Mouse (Mus musculus) left cerebral cortex, adult 18-20 months (tissue): ENCODE data around the gene Hoxd3. TPM values are rescaled to one million over a fixed set of nuclear protein-coding genes. Genes with fewer than 3 reads are reported as not detected.

Experiments
- DNase-seq, 2 experiments: peaks; one replicate each; pipeline ENCODE4 v3.0.0; 2021 to 2022; ENCODE audit warnings: low spot score in 2 of 2, mixed read lengths in 1 of 2
- total RNA-seq, 2 experiments: library from RNA; stranded (reverse); gene quantifications; 2 replicates each; pipeline ENCODE4 v1.2.3; 2021

Gene Hoxd3
- total RNA-seq, 2 experiments from 2014 or later = not detected

- DNase-seq = no peak
These were observed 19.5 kb upstream of the Hoxd3 start for GRCm38 (mm10) chr2:74691995-74692807.

- DNase-seq = no peak
These were observed 18.8 kb upstream of the Hoxd3 start for GRCm38 (mm10) chr2:74692808-74693431.

GRCm38 (mm10) chr2:74693432-74693827 lies 18.3 kb upstream of the Hoxd3 start:
- no peak for DNase-seq

GRCm38 (mm10) chr2:74694066-74694465 lies 17.7 kb upstream of the Hoxd3 start:
- no peak for DNase-seq

DNA sequence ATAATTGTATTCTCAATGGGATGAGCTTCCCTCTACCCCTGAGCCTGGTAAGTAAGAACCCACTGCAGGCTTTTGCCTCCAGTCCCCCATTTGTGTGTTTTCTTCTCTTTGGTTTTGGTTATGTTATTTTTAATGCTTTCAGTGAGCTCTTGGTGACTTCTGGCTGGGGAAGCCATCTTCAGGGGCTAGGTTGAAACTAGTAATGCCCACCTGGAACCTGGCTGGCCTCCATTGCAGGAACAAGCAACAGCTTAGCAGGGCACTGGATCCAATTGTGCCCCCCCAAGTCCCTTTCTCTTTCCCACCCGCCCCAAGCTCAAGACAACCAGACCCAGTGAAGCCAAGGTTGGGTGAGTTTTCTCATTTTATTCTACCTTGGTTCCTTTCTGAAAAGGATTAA lies 16.3 kb upstream of the Hoxd3 start:
- DNase-seq = no peak

GRCm38 (mm10) chr2:74695813-74696430 lies 15.8 kb upstream of the Hoxd3 start:
- no peak for DNase-seq

DNA sequence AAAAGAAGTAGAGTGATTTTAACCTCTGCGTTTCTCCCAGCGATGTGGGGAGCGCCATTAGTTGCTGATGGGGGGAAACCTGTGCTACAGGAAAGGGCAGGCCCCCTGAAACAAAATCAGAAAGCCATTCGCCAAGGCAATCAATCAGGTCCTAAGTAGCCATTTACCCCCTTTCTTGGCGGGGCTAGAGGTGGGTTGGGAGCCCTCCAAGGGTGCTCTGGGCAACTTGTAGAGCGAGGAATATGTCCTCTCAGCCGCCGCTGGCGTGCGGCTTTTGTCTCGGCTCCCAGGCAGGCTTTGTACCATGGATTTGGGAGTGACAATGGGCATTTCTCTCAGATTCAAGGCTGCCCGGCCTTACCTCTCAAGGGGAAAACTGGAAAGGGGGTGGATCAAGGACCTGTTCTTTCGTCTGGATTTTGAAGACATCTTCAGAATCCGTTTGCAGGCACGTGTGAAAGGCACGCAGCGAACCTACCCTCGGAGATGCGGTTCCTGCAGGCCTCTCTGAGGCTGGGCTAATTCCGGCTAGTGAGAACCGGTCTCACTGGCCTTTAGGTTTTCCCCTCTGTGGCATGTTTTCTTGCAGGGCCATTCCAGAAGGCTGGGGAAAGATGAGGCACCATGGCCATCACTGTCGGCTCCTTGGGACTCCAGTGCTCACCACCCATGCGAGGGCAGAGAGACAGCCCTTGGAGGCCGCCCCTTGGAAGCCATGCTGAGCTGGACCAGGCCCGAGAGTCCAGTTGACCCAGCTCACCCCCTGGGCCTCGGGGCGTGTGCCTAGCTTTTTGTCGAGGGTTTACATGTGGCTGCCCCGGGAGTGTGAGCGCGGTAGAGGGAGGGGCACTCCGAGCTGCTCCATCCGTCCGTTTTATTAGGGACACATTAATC lies 15.0 kb upstream of the Hoxd3 start:
- DNase-seq = no peak

DNA sequence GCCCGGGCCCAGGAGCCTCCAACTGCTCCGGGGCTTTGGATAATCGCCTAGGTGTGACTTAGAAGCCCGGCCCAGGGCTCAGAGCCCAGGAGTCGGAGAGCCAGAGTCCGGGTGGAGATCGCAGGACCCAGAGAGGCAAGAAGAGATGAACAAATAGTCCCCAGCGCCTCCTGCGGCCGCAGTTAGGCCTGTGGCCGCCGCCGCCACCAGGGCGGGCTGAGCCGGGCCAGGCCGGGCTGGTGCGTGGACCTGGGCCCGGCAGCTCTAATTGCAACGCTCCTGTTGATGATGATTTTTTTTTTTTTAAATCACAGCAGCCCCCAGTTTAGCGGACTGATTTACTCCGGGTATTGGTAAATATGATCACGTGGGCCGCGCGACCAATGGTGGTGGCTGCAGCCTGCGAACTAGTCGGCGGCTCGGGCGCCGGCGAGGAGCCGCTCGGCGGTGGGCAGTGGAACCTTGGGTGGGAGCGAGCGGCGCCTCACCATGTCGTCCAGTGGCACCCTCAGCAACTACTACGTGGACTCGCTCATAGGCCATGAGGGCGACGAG lies 14.1 kb upstream of the Hoxd3 start, which contains the start of gene Hoxd9:
Hoxd9 (plus strand) TSS at position 161 of the 555 bp plus-strand sequence.
- DNase-seq = no peak

DNA sequence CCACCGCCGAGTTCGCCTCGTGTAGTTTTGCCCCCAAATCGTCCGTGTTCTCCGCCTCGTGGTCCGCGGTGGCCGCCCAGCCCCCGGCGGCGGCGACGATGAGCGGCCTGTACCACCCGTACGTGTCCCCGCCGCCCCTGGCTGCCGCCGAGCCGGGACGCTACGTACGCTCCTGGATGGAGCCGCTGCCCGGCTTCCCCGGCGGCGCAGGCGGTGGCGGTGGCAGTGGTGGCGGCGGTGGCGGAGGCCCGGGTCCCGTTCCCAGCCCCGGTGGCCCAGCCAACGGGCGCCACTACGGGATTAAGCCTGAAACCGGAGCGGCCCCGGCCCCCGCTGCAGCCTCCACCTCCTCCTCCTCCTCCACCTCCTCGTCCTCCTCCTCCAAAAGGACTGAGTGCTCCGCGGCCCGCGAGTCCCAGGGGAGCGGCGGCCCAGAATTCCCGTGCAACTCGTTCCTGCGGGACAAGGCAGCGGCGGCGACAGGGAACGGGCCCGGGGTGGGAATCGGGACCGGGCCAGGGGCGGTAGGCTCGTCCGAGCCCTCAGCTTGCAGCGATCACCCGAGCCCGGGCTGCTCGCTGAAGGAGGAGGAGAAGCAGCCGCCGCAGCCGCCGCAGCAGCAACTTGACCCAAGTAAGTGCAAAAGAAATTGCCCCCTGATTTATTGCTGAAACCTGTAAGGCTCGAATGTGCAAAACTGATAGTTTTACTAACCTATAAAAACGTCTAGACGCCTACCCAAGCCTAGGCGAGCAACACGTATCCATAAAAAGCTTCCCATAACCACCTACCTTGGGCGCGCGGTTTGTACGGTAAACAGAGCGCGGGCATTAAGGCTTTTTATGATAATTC lies 13.3 kb upstream of the Hoxd3 start:
- no peak for DNase-seq

DNA sequence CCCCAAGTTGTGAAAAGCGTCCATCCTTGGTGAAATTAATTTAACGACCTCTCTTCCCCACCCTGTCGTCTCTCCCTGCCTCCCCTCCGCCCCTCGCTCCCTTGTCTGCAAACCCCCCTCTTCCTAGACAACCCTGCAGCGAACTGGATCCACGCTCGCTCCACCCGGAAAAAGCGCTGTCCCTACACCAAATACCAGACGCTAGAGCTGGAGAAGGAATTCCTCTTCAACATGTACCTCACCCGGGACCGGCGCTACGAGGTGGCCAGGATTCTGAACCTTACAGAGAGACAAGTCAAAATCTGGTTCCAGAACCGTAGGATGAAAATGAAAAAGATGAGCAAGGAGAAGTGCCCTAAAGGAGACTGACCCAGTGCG lies 12.7 kb upstream of the Hoxd3 start:
- DNase-seq = no peak

GRCm38 (mm10) chr2:74699664-74700545 lies 11.8 kb upstream of the Hoxd3 start:
- no peak for DNase-seq

DNA sequence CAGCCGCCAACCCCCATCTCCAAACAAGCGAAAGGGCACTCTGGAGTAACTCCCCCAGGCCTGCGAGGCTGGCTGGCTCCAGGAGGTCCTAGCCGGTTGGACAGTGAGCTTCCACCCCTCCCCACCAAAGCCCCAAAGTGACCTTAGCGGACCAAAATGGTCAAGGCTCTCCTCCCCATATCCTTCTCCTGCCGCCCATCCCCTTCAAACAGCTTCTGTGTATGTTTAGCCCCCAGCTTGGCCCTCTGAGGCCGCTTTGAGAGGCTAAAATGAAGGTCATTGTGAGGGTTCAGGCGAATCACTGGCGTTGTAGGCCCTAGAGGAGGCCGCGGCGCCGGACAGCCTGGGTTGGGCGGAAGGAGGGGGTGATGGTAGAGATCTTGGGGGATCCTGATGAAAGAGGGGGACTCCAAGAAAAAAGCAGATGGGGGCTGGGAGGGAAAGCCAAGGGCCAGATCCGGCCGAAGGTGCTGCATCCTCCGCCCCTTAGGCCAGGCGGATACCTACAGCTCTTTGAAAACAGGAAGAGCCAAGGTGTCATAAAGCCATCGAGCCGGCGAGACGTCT lies 11.1 kb upstream of the Hoxd3 start:
- no peak for DNase-seq

- DNase-seq = peak; percentile 74 to 84
These were observed 9.5 kb upstream of the Hoxd3 start for GRCm38 (mm10) chr2:74701949-74702819.

GRCm38 (mm10) chr2:74702820-74703219 lies 8.9 kb upstream of the Hoxd3 start:
- no peak for DNase-seq

- no peak for DNase-seq
These were observed 8.4 kb upstream of the Hoxd3 start for GRCm38 (mm10) chr2:74703317-74703716.

- DNase-seq = no peak
These were observed 7.9 kb upstream of the Hoxd3 start for GRCm38 (mm10) chr2:74703720-74704392.

DNA sequence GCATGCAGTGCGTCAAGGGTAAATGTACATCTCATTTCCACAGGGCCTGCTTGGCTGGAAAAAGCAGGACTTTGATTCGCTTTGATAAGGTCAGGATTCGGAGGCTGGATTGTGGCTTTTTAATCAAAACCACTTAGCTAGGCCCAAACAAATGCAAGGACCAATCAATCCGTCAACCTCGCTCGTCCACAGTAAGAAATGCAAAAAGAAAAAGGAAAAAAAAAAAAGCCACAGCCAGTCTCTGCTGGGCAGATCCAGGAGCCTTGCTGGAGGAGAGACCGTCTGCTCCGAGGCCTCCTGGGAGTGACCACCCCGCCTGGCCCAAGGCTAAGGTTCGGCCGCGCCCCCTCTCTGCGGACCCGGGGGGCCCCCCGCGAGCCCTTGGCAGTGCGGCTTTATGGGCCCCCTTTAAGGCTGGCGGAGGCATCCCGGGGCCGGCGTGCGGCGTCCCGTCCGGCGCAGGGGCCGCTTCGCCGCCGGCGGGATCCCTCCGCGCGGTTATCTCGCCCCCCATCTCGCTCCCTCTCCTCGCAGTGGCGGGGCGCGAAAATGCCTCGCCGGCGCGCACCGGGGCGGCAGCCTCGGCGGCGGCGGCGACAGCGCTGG lies 7.2 kb upstream of the Hoxd3 start, which contains the start of gene Hoxd8:
Hoxd8 (plus strand) TSS at position 223 of the 606 bp plus-strand sequence.
- DNase-seq = no peak
